Mouse (Mus musculus) myocyte (in vitro differentiated cells): ENCODE measurements at regions not wholly inside any gene's neighbourhood (a gene's known extent, or its start where the extent isn't known, plus 50 kb on each side); places are given as distances from the start of the nearest gene placed in this dataset.

Experiments
- H3K27me3 ChIP-seq: one replicate; pipeline ENCODE4 v1.6.1; 2011; ENCODE audit not compliant: control insufficient read depth, insufficient read depth, insufficient read length
- H3K36me3 ChIP-seq: one replicate; pipeline ENCODE4 v1.6.1; 2011; ENCODE audit not compliant: control insufficient read depth, insufficient read depth
- H3K4me2 ChIP-seq: one replicate; pipeline ENCODE4 v1.6.1; 2011; ENCODE audit warnings: low read depth, control low read depth
- H3K4me3 ChIP-seq: one replicate; pipeline ENCODE4 v1.5.1; 2011; ENCODE audit warnings: mild to moderate bottlenecking, control low read depth, moderate library complexity
- H3K79me2 ChIP-seq: one replicate; pipeline ENCODE4 v1.6.1; 2011; ENCODE audit not compliant: control insufficient read depth, insufficient read depth
- H3ac ChIP-seq: one replicate; pipeline ENCODE4 v1.6.1; 2011; ENCODE audit not compliant: control insufficient read depth, insufficient read length
- CEBPB ChIP-seq: IDR thresholded peaks from 2 replicates; pipeline ENCODE4 v1.6.1; 2011; ENCODE audit warnings: mild to moderate bottlenecking, moderate library complexity; ENCODE audit not compliant: poor library complexity, insufficient read depth, severe bottlenecking
- E2F4 ChIP-seq: IDR thresholded peaks from one replicate; pipeline ENCODE4 v1.6.1; 2011; ENCODE audit warnings: mild to moderate bottlenecking, control low read depth, moderate library complexity; ENCODE audit not compliant: insufficient read depth
- MAX ChIP-seq: IDR thresholded peaks from one replicate; pipeline ENCODE4 v1.6.1; 2011; ENCODE audit warnings: low read depth, mild to moderate bottlenecking, control low read depth
- MYOD1 ChIP-seq, 3 experiments: IDR thresholded peaks; one replicate each; pipeline ENCODE4 v1.6.1; 2011; ENCODE audit warnings: control low read depth in 2 of 3, low read depth in 2 of 3, mild to moderate bottlenecking in 2 of 3, moderate library complexity in 1 of 3; ENCODE audit not compliant: insufficient read length in 2 of 3, control insufficient read depth in 1 of 3
- MYOG ChIP-seq, 3 experiments: IDR thresholded peaks; one replicate each; pipeline ENCODE4 v1.6.1; 2011; ENCODE audit warnings: control low read depth in 2 of 3, low read depth in 2 of 3, mild to moderate bottlenecking in 2 of 3; ENCODE audit not compliant: insufficient read length in 2 of 3, control insufficient read depth in 1 of 3, insufficient read depth in 1 of 3
- POLR2A ChIP-seq: IDR thresholded peaks from one replicate; pipeline ENCODE4 v1.6.1; 2011; ENCODE audit warnings: low read depth, mild to moderate bottlenecking, control low read depth, moderate library complexity; ENCODE audit not compliant: insufficient read length
- POLR2AphosphoS2 ChIP-seq: IDR thresholded peaks from one replicate; pipeline ENCODE4 v1.6.1; 2011; ENCODE audit warnings: low read depth, control low read depth; ENCODE audit not compliant: insufficient read length
- REST ChIP-seq: IDR thresholded peaks from one replicate; pipeline ENCODE4 v1.6.1; 2011; ENCODE audit warnings: mild to moderate bottlenecking, control low read depth, moderate library complexity; ENCODE audit not compliant: insufficient read depth, insufficient read length
- SRF ChIP-seq: IDR thresholded peaks from one replicate; pipeline ENCODE4 v1.6.1; 2011; ENCODE audit warnings: low read depth; ENCODE audit not compliant: control insufficient read depth, insufficient read length
- TCF12 ChIP-seq: IDR thresholded peaks from one replicate; pipeline ENCODE4 v1.6.1; 2011; ENCODE audit warnings: mild to moderate bottlenecking, control low read depth; ENCODE audit not compliant: poor library complexity, insufficient read depth, severe bottlenecking
- TCF3 ChIP-seq: IDR thresholded peaks from one replicate; pipeline ENCODE4 v1.6.1; 2011; ENCODE audit warnings: low read depth, control low read depth; ENCODE audit not compliant: insufficient read length
- USF1 ChIP-seq: IDR thresholded peaks from one replicate; pipeline ENCODE4 v1.6.1; 2011; ENCODE audit warnings: low read depth, mild to moderate bottlenecking, control low read depth, moderate library complexity

DNA sequence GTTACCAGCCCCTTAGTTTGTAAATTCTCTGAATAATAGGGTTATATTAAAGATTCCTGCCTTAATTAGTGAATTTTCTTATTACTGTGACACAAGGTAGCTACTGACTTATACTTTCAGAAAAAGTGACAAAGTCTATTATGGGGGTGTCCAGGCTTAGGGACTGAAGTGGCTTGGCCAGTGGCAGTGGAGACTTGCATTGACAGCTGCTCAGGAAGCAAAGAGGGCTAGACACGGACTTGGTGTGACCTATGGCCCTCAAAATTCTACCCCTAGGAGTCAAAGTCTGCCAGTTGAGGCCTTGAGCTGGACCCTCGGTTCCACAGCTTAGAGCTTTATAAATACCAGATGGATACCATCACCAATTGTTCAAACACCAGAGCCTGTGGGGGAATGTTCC is 161.2 kb downstream of the Tmx1 start:
- no peaks in the 10 kb centered on the region for H3K27me3 ChIP-seq
- no peak overlapping the region for H3K4me3 ChIP-seq
- no peak overlapping the region for H3ac ChIP-seq
- peak overlapping the region; percentile 62 for H3K4me2 ChIP-seq
- H3K79me2 ChIP-seq, result no peaks in the 10 kb centered on the region
- no peaks in the 10 kb centered on the region for H3K36me3 ChIP-seq
- TF ChIP-seq TCF3 (no peak), MYOD1 (IDR thresholded peaks at IDR 0.05; ENCODE audit: control insufficient read depth in 1 of 3, insufficient read length in 2 of 3, low read depth in 2 of 3) (peak in 2 of 3 experiments; percentile 53 to 54), MYOG (IDR thresholded peaks at IDR 0.05; ENCODE audit: control insufficient read depth in 1 of 3, insufficient read depth in 1 of 3, insufficient read length in 2 of 3, low read depth in 2 of 3) (peak in 1 of 3 experiments; percentile 22), REST (no peak)

DNA sequence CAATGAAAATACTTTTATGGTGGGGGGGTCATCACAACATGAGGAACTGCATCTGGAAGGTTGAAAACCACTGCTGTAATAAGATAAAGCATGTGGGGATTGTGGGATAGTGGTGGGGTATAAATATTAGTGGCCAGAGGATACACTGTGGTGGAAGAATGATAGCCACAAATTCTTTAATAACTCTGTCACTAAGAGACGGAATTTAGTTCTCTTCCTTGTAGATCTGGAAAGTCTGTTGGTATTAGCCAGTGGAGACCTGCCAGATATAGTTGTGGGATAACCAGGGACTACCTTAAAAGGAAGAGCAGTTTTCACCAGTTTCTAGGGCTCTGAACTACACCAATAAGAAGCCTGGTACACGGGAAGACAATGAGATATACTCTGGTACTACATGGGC is 161.8 kb downstream of the Tmx1 start:
- H3K27me3 ChIP-seq, result no peaks in the 10 kb centered on the region
- H3K79me2 ChIP-seq, result no peaks in the 10 kb centered on the region
- TF ChIP-seq E2F4 (no peak), MAX (no peak), REST (no peak), SRF (peak; percentile 74), TCF12 (no peak)
- no peak overlapping the region for H3ac ChIP-seq
- no peak overlapping the region for H3K4me3 ChIP-seq
- no peaks in the 10 kb centered on the region for H3K36me3 ChIP-seq
- peak overlapping the region; percentile 62 for H3K4me2 ChIP-seq

DNA sequence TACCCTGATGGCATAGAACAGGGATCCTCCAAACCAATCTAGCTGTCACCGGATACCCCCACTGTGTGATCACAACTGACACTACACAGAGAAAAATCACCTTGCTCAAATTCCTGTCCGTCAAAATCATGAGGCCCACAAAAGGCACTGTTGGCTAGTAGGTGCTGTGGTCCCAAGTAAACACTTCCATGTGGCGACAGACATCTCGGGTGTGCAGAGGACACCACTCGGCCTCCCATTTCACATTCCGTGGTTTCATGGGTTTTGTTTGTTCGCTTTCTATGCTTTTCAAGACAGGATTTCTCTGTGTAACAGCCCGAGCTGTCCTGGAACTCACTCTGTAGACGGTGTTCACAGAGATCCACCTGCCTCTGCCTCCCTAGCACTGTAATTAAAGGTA is 162.2 kb downstream of the Tmx1 start:
- H3K36me3 ChIP-seq, result no peaks in the 10 kb centered on the region
- H3K27me3 ChIP-seq, result no peaks in the 10 kb centered on the region
- no peak overlapping the region for H3ac ChIP-seq
- peak overlapping the region; percentile 62 for H3K4me2 ChIP-seq
- TF ChIP-seq CEBPB (0 out of 2 replicates have a peak, but pooled peaks have one; percentile 23), POLR2AphosphoS2 (no peak), TCF3 (peak; percentile 53), MAX (no peak), MYOD1 (IDR thresholded peaks at IDR 0.05; ENCODE audit: control insufficient read depth in 1 of 3, insufficient read length in 2 of 3, low read depth in 2 of 3) (peak in 1 of 3 experiments; percentile 52), SRF (no peak), MYOG (IDR thresholded peaks at IDR 0.05; ENCODE audit: control insufficient read depth in 1 of 3, insufficient read depth in 1 of 3, insufficient read length in 2 of 3, low read depth in 2 of 3) (peak in 1 of 3 experiments; percentile 72)
- H3K79me2 ChIP-seq, result no peaks in the 10 kb centered on the region
- no peak overlapping the region for H3K4me3 ChIP-seq

DNA sequence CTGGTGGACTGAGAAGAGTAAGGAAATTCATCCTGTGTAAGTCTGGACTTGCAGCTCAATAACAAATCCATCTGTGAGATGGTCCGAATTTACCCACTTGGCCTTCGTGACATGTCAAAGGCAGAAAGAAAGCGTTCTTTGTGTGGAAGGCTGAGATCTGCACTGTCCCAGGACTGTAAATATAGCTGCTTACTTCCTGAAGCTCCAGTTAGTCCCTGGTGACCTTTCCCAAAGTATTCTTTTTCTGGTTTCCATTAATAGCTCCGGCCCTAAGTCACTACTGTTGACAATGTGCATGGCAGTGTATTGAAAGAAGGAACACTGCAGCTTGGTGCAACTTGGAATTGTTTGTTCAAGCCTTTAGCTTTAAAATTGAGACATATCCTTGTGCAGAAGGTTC is 163.2 kb downstream of the Tmx1 start:
- Histone ChIP-seq H3K36me3 (no peaks in the 10 kb centered on the region), H3K79me2 (no peaks in the 10 kb centered on the region), H3K4me2 (peak overlapping the region; percentile 62), H3K27me3 (no peaks in the 10 kb centered on the region), H3K4me3 (no peak overlapping the region), H3ac (no peak overlapping the region)
- no peak for TF ChIP-seq MYOD1 (IDR thresholded peaks at IDR 0.05; ENCODE audit: control insufficient read depth in 1 of 3, insufficient read length in 2 of 3, low read depth in 2 of 3)
- TF ChIP-seq POLR2A, result no peak
- no peak for TF ChIP-seq TCF3
- TF ChIP-seq MYOG (IDR thresholded peaks at IDR 0.05; ENCODE audit: control insufficient read depth in 1 of 3, insufficient read depth in 1 of 3, insufficient read length in 2 of 3, low read depth in 2 of 3), result no peak
- TF ChIP-seq USF1, result no peak
- no peak for TF ChIP-seq SRF
- TF ChIP-seq TCF12, result no peak
- no peak for TF ChIP-seq REST
- TF ChIP-seq E2F4, result no peak
- no peak for TF ChIP-seq MAX
- TF ChIP-seq CEBPB, result no peak
- TF ChIP-seq POLR2AphosphoS2, result no peak

DNA sequence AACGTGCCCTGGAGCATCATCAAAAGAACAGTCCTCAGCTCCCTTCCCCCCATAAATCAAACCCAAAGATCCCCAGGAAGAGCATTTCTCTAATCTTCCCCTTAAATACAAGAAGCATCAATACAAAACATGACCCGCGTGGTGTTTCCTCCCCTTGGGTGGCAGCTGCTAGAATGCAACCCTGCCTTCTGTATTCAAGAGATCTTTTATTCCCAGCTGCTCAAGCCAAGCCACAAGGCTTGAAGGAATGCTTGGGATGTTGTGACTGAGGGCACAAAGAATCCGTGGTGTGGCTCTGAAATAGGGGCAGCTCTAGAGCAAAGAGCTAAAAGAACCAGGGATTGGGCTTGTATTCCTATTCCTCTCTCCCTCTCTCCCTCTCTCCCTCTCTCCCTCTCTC is 163.6 kb downstream of the Tmx1 start:
- Histone ChIP-seq H3K36me3 (no peaks in the 10 kb centered on the region), H3K27me3 (no peaks in the 10 kb centered on the region), H3ac (no peak overlapping the region), H3K4me3 (no peak overlapping the region), H3K4me2 (peak overlapping the region; percentile 62), H3K79me2 (no peaks in the 10 kb centered on the region)
- TF ChIP-seq MYOG (IDR thresholded peaks at IDR 0.05; ENCODE audit: control insufficient read depth in 1 of 3, insufficient read depth in 1 of 3, insufficient read length in 2 of 3, low read depth in 2 of 3), result peak in 2 of 3 experiments; percentile 85 to 97
- TF ChIP-seq TCF12, result peak; percentile 87
- TF ChIP-seq POLR2A, result no peak
- peak; percentile 79 to 85 (median 80) for TF ChIP-seq MYOD1 (IDR thresholded peaks at IDR 0.05; ENCODE audit: control insufficient read depth in 1 of 3, insufficient read length in 2 of 3, low read depth in 2 of 3)
